Mouse (Mus musculus): ENCODE measurements around the gene Stk25.

Stk25 gene

GRCm38 (mm10) chr1:93607090-93608083, 51.1 kb downstream of the Stk25 start:
- DNase-seq (ENCODE audit: low read depth) = no peak

GRCm38 (mm10) chr1:93603921-93604320, 54.5 kb downstream of the Stk25 start:
- DNase-seq (ENCODE audit: low read depth) = no peak

- no peak for DNase-seq (ENCODE audit: low read depth)
Observed at GRCm38 (mm10) chr1:93602911-93603310, 55.5 kb downstream of the Stk25 start.

- DNase-seq (ENCODE audit: low read depth) = no peak
Observed at GRCm38 (mm10) chr1:93595916-93596315, 62.5 kb downstream of the Stk25 start.

GRCm38 (mm10) chr1:93593960-93594359, 64.5 kb downstream of the Stk25 start:
- no peak for DNase-seq (ENCODE audit: low read depth)

GRCm38 (mm10) chr1:93588346-93588745, 70.1 kb downstream of the Stk25 start:
- no peak for DNase-seq (ENCODE audit: low read depth)

GRCm38 (mm10) chr1:93581545-93581944, 76.9 kb downstream of the Stk25 start:
- DNase-seq (ENCODE audit: low read depth) = no peak

- DNase-seq (ENCODE audit: low read depth) = no peak
Observed at GRCm38 (mm10) chr1:93577861-93578260, 80.6 kb downstream of the Stk25 start.

GRCm38 (mm10) chr1:93577066-93577465, 81.4 kb downstream of the Stk25 start:
- no peak for DNase-seq (ENCODE audit: low read depth)

Data from c-Kit-positive CD71-positive TER-119-negative erythroid progenitor cells, embryonic 14.5 days (primary cell).